ENCODE assay signal across 16 mouse cellular contexts in the genomic region with DNA sequence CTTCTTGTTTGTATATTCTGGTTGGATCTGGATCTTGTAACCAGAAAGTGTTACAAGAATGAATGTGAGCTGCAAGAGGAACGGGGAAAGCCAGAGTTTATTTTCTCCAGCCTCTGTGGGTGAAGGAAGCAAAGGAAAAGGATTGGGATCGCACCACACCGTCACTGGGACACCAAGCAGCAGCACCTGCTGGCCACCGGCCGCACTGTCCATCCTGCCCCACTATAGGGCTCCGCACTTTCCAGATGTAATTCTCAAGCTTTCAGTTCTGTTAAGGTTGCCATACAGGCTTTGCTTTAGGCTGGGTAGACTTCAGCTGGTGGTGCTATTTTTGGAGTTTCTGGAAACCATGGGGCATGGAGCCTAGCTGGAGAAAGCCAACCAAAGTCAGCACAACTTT. TPM values are rescaled to one million over a fixed set of nuclear protein-coding genes. Genes with fewer than 3 reads are reported as not detected.
DNase-seq lines count a peak whose midpoint lies in the region; ATAC-seq and TF ChIP-seq lines count a peak whose summit lies in the region.
"Had no signal": no experiment of that assay in that cellular context is flagged by ENCODE, and none has a peak within 500 bp of the region (broad histone marks: within the 10 kb centered on the region; RNA-seq: fewer than 3 reads in every experiment).

No protein-coding gene starts in this region.

- H3K27me3 ChIP-seq in liver, adult 2 months (ENCODE audit: control insufficient read depth, insufficient read depth, low read length) = no peaks in the 10 kb centered on the region
- no peaks in the 10 kb centered on the region; the same call in 1 of the 2 replicates for H3K27me3 ChIP-seq in liver, embryonic 11.5 days (replicated peaks; ENCODE audit: control insufficient read depth, insufficient read depth, low read length)
- peaks cover under 1% of the 10 kb centered on the region; the same call in 1 of the 2 replicates for H3K27me3 ChIP-seq in heart, embryonic 15.5 days
- H3K27me3 ChIP-seq in liver, embryonic 16.5 days (ENCODE audit: control insufficient read depth, insufficient read depth, low read depth, low read length) = no peaks in the 10 kb centered on the region; the same call in 1 of the 2 replicates

- peaks cover 9% of the 10 kb centered on the region for H3K4me1 ChIP-seq in liver, adult 2 months (ENCODE audit: control insufficient read depth, insufficient read depth, low read length)
- H3K4me1 ChIP-seq in liver, embryonic 11.5 days (replicated peaks; ENCODE audit: control insufficient read depth, insufficient read depth, low read length) = peaks cover 37% of the 10 kb centered on the region
- peaks cover 50% of the 10 kb centered on the region for H3K4me1 ChIP-seq in heart, embryonic 15.5 days (replicated peaks)
- H3K4me1 ChIP-seq in liver, embryonic 16.5 days (ENCODE audit: control insufficient read depth, low read depth, low read length) = peaks cover 38% of the 10 kb centered on the region

- H3K9me3 ChIP-seq in liver, embryonic 11.5 days (ENCODE audit: control insufficient read depth, low read length) = no peaks in the 10 kb centered on the region
- no peaks in the 10 kb centered on the region for H3K9me3 ChIP-seq in heart, embryonic 15.5 days (replicated peaks)
- H3K9me3 ChIP-seq in liver, embryonic 16.5 days (replicated peaks; ENCODE audit: control insufficient read depth, low read length) = no peaks in the 10 kb centered on the region
- H3K9me3 ChIP-seq: limb, embryonic 10.5 days; neural tube, embryonic 15.5 days had no signal

- no peak for TF ChIP-seq POLR2A in liver, adult 2 months (IDR thresholded peaks at IDR 0.05; ENCODE audit: extremely low read depth, insufficient read depth, low read length)

- H3K9ac ChIP-seq in liver, adult 2 months (ENCODE audit: low read depth, low read length) = no peak overlapping the region
- no peak overlapping the region for H3K9ac ChIP-seq in liver, embryonic 11.5 days (ENCODE audit: low read depth, low read length)
- no peak overlapping the region for H3K9ac ChIP-seq in heart, embryonic 15.5 days
- H3K9ac ChIP-seq in liver, embryonic 16.5 days (ENCODE audit: low read depth, low read length) = peak overlapping the region; percentile 7; the same call in 1 of the 2 replicates
- H3K9ac ChIP-seq: neural tube, embryonic 15.5 days had no signal

- no peaks in the 10 kb centered on the region; the same call in 1 of the 2 replicates for H3K36me3 ChIP-seq in liver, adult 2 months (ENCODE audit: control insufficient read depth, insufficient read depth, low read length)
- H3K36me3 ChIP-seq in liver, embryonic 11.5 days (ENCODE audit: control insufficient read depth, insufficient read depth, low read length) = no peaks in the 10 kb centered on the region
- no peaks in the 10 kb centered on the region for H3K36me3 ChIP-seq in heart, embryonic 15.5 days
- peaks cover 7% of the 10 kb centered on the region; the same call in 1 of the 2 replicates for H3K36me3 ChIP-seq in liver, embryonic 16.5 days (ENCODE audit: control insufficient read depth, insufficient read depth)
- H3K36me3 ChIP-seq: limb, embryonic 10.5 days; neural tube, embryonic 15.5 days had no signal

- peak; percentile 45 for TF ChIP-seq CTCF in liver, adult 2 months (IDR thresholded peaks at IDR 0.05; ENCODE audit: low read depth, low read length)

- H3K4me2 ChIP-seq in liver, embryonic 11.5 days = no peak overlapping the region
- no peak overlapping the region for H3K4me2 ChIP-seq in heart, embryonic 15.5 days
- no peak overlapping the region for H3K4me2 ChIP-seq in liver, embryonic 16.5 days (ENCODE audit: low read depth, low read length)
- H3K4me2 ChIP-seq: neural tube, embryonic 15.5 days had no signal

- H3K4me3 ChIP-seq in liver, adult 2 months (ENCODE audit: insufficient read depth, low read depth, low read length) = no peak overlapping the region
- no peak overlapping the region for H3K4me3 ChIP-seq in liver, embryonic 11.5 days (ENCODE audit: low read depth, low read length)
- no peak overlapping the region for H3K4me3 ChIP-seq in heart, embryonic 15.5 days
- H3K4me3 ChIP-seq in liver, embryonic 16.5 days (ENCODE audit: low read depth, low read length) = no peak overlapping the region
- H3K4me3 ChIP-seq: limb, embryonic 10.5 days; neural tube, embryonic 15.5 days had no signal

- no peak overlapping the region for H3K27ac ChIP-seq in liver, adult 2 months (replicated peaks; ENCODE audit: insufficient read depth, low read depth, low read length)
- H3K27ac ChIP-seq in liver, embryonic 11.5 days (ENCODE audit: low read depth, low read length) = no peak overlapping the region; the same call in 1 of the 2 replicates
- peak overlapping the region; percentile 68 for H3K27ac ChIP-seq in heart, embryonic 15.5 days
- H3K27ac ChIP-seq in liver, embryonic 16.5 days (ENCODE audit: low read length) = peak overlapping the region; percentile 97
- H3K27ac ChIP-seq: limb, embryonic 10.5 days; neural tube, embryonic 15.5 days had no signal

- no peak for DNase-seq in frontal cortex, postnatal 36 days (ENCODE audit: low spot score in 2 of 2)
- no peak for DNase-seq in liver, adult 2 months (ENCODE audit: extremely low read depth, low read depth, low spot score)
- no peak for DNase-seq in liver, embryonic 11.5 days (ENCODE audit: low spot score)
- no peak for DNase-seq in right cerebral cortex, postnatal 14 days
- no peak for DNase-seq in frontal cortex, postnatal 14 days (ENCODE audit: low spot score in 2 of 2)
- DNase-seq: cerebellum, adult 9-11 months; kidney, adult 9 months; lung, postnatal 4 days; thymus, adult 2 months had no signal

- H3K79me2 ChIP-seq in liver, adult 2 months (ENCODE audit: control insufficient read depth, insufficient read depth, low read length) = no peaks in the 10 kb centered on the region

- WGBS in liver, adult 2 months = 80% methylated on average over 6 of the region's 6 CpGs
- 62% methylated on average over 6 of the region's 6 CpGs for WGBS in liver, embryonic 11.5 days
- WGBS in heart, embryonic 15.5 days = 48% methylated on average over 6 of the region's 6 CpGs
- 76% methylated on average over 6 of the region's 6 CpGs for WGBS in liver, embryonic 16.5 days (ENCODE audit: insufficient replicate concordance)

- ATAC-seq in frontal cortex, adult (ENCODE audit: low TSS enrichment) = peak; percentile 10; the same call in 1 of the 2 replicates
- no peak for ATAC-seq in liver, embryonic 11.5 days (replicated peaks; ENCODE audit: low FRiP score)
- no peak for ATAC-seq in heart, embryonic 15.5 days (replicated peaks; ENCODE audit: insufficient number of reproducible peaks, insufficient read depth, low FRiP score, low read depth)
- ATAC-seq in liver, embryonic 16.5 days (ENCODE audit: low read depth) = no peak

RNA-seq across cellular contexts. Expression of a gene that starts 2.3 kb away (rescaled TPM):
- total RNA-seq in liver, adult 2 months (2014; rRNA removed) = 0.18 TPM in 1 of 2 replicates, not detected in the other
- 0.26 and 0.35 TPM in 2 replicates for polyA plus RNA-seq in liver, adult 2 months (2012; rRNA removed)
- polyA plus RNA-seq in liver, embryonic 11.5 days (2014; fragmentation: Nextera tagmentation; extraction: Ambion mirVana) = 0.23 TPM in 1 of 2 replicates, not detected in the other
- polyA plus RNA-seq in heart, embryonic 15.5 days (2015; fragmentation: Nextera tagmentation; extraction: Ambion mirVana) = 0.29 and 0.37 TPM in 2 replicates
- 0.35 and 0.56 TPM in 2 replicates for polyA plus RNA-seq in liver, embryonic 16.5 days (2015; fragmentation: Nextera tagmentation; extraction: Ambion mirVana)
- total RNA-seq: hematopoietic stem cell, adult 5-6 weeks had no signal
- polyA plus RNA-seq: limb, embryonic 10.5 days; neural tube, embryonic 15.5 days; spleen, adult 2 months; thymus, adult 2 months had no signal

RNA-seq across cellular contexts. Expression of a gene that starts 24.7 kb away (rescaled TPM):
- 62.5 and 69.5 TPM in 2 replicates for total RNA-seq in liver, adult 2 months (2014; rRNA removed)
- 28.6 and 39.5 TPM in 2 replicates for polyA plus RNA-seq in liver, adult 2 months (2012; rRNA removed)
- 73.4 and 77.6 TPM in 2 replicates for polyA plus RNA-seq in liver, embryonic 11.5 days (2014; fragmentation: Nextera tagmentation; extraction: Ambion mirVana)
- 53.9 and 55.8 TPM in 2 replicates for polyA plus RNA-seq in heart, embryonic 15.5 days (2015; fragmentation: Nextera tagmentation; extraction: Ambion mirVana)
- polyA plus RNA-seq in liver, embryonic 16.5 days (2015; fragmentation: Nextera tagmentation; extraction: Ambion mirVana) = 101 and 109 TPM in 2 replicates

RNA-seq across cellular contexts. Expression of a gene that starts 50.7 kb away (rescaled TPM):
- 9.5 and 20.7 TPM in 2 replicates for total RNA-seq in liver, adult 2 months (2014; rRNA removed)
- polyA plus RNA-seq in liver, adult 2 months (2012; rRNA removed) = 17.7 and 28.1 TPM in 2 replicates
- 8.7 and 10.6 TPM in 2 replicates for polyA plus RNA-seq in liver, embryonic 11.5 days (2014; fragmentation: Nextera tagmentation; extraction: Ambion mirVana)
- polyA plus RNA-seq in heart, embryonic 15.5 days (2015; fragmentation: Nextera tagmentation; extraction: Ambion mirVana) = 4.1 and 6.2 TPM in 2 replicates
- 9.7 and 11.0 TPM in 2 replicates for polyA plus RNA-seq in liver, embryonic 16.5 days (2015; fragmentation: Nextera tagmentation; extraction: Ambion mirVana)

RNA-seq across cellular contexts. Expression of a gene that starts 52.0 kb away (rescaled TPM):
- not detected in 2 replicates for total RNA-seq in liver, adult 2 months (2014; rRNA removed)
- polyA plus RNA-seq in liver, adult 2 months (2012; rRNA removed) = not detected in 2 replicates
- polyA plus RNA-seq in liver, embryonic 11.5 days (2014; fragmentation: Nextera tagmentation; extraction: Ambion mirVana) = not detected in 2 replicates
- polyA plus RNA-seq in heart, embryonic 15.5 days (2015; fragmentation: Nextera tagmentation; extraction: Ambion mirVana) = not detected in 2 replicates
- not detected in 2 replicates for polyA plus RNA-seq in liver, embryonic 16.5 days (2015; fragmentation: Nextera tagmentation; extraction: Ambion mirVana)
- total RNA-seq: hematopoietic stem cell, adult 5-6 weeks had no signal
- polyA plus RNA-seq: limb, embryonic 10.5 days; neural tube, embryonic 15.5 days; spleen, adult 2 months; thymus, adult 2 months had no signal

RNA-seq across cellular contexts. Expression of a gene that starts 54.7 kb away (rescaled TPM):
- 0.40 and 0.65 TPM in 2 replicates for total RNA-seq in liver, adult 2 months (2014; rRNA removed)
- 0.11 TPM in 1 of 2 replicates, not detected in the other for polyA plus RNA-seq in liver, adult 2 months (2012; rRNA removed)
- polyA plus RNA-seq in liver, embryonic 11.5 days (2014; fragmentation: Nextera tagmentation; extraction: Ambion mirVana) = 0.10 TPM in 1 of 2 replicates, not detected in the other
- polyA plus RNA-seq in heart, embryonic 15.5 days (2015; fragmentation: Nextera tagmentation; extraction: Ambion mirVana) = 0.10 TPM in 1 of 2 replicates, not detected in the other
- polyA plus RNA-seq in liver, embryonic 16.5 days (2015; fragmentation: Nextera tagmentation; extraction: Ambion mirVana) = 0.05 and 0.21 TPM in 2 replicates
- total RNA-seq: hematopoietic stem cell, adult 5-6 weeks had no signal
- polyA plus RNA-seq: limb, embryonic 10.5 days; neural tube, embryonic 15.5 days had no signal

Comparison
In these comparisons a context has a peak if more than half of its experiments do, and no peak if none do; other contexts are left out.
1. H3K27ac ChIP-seq: peak in heart, embryonic 15.5 days (single experiment) and liver, embryonic 16.5 days (single experiment); none in liver, adult 2 months (single experiment) and liver, embryonic 11.5 days (single experiment).